Mouse (Mus musculus) lung, postnatal 0 days (tissue): ENCODE measurements around the gene Vps72. TPM values are rescaled to one million over a fixed set of nuclear protein-coding genes. Genes with fewer than 3 reads are reported as not detected.
"Not testable (repeated sequence)": the region's sequence is repeated elsewhere in the genome, so short reads cannot be mapped to it uniquely, and the experiment has no call there.

ENCODE experiments used
- ATAC-seq: fragments of 200-750 bp; cut with Nextera tagmentation; 2 replicates; pipeline ENCODE4 v1.8.0; 2017; ENCODE audit warnings: moderate library complexity
- DNase-seq: peaks from one replicate; pipeline ENCODE4 v3.0.0-alpha.2; 2016; ENCODE audit warnings: low spot score
- H3K27ac ChIP-seq: fragments of 300-500 bp; sonication (generic); 2 replicates; pipeline ENCODE4 v1.5.1; 2014; ENCODE audit warnings: antibody characterized with exemption, mild to moderate bottlenecking, low read length, mixed read lengths
- H3K27me3 ChIP-seq: fragments of 300-500 bp; sonication (generic); replicated peaks from 2 replicates; pipeline ENCODE4 v1.6.1; 2014; ENCODE audit warnings: low read length, mixed read lengths; ENCODE audit not compliant: insufficient read depth
- H3K36me3 ChIP-seq: fragments of 300-500 bp; sonication (generic); 2 replicates; pipeline ENCODE4 v1.6.1; 2014; ENCODE audit warnings: low read length, mixed read lengths; ENCODE audit not compliant: insufficient read depth
- H3K4me1 ChIP-seq: fragments of 300-500 bp; sonication (generic); 2 replicates; pipeline ENCODE4 v1.6.1; 2014; ENCODE audit warnings: antibody characterized with exemption, low read depth, low read length, mixed read lengths; ENCODE audit not compliant: insufficient read depth
- H3K4me2 ChIP-seq: fragments of 300-500 bp; sonication (generic); replicated peaks from 2 replicates; pipeline ENCODE4 v1.6.1; 2014; ENCODE audit warnings: low read depth, mild to moderate bottlenecking, low read length, moderate library complexity, mixed read lengths
- H3K4me3 ChIP-seq: fragments of 300-500 bp; sonication (generic); 2 replicates; pipeline ENCODE4 v1.5.1; 2014; ENCODE audit warnings: low read depth, low read length
- H3K9ac ChIP-seq: fragments of 300-500 bp; sonication (generic); replicated peaks from 2 replicates; pipeline ENCODE4 v1.6.1; 2014; ENCODE audit warnings: low read depth, mild to moderate bottlenecking
- H3K9me3 ChIP-seq: fragments of 300-500 bp; sonication (generic); 2 replicates; pipeline ENCODE4 v1.6.1; 2016; ENCODE audit warnings: low read length, mixed read lengths
- CTCF ChIP-seq: IDR thresholded peaks from 2 replicates; pipeline ENCODE4 v1.5.1; 2016; ENCODE audit warnings: antibody characterized with exemption, mild to moderate bottlenecking
- EP300 ChIP-seq: IDR thresholded peaks from 2 replicates; pipeline ENCODE4 v1.6.1; 2016; ENCODE audit warnings: antibody characterized with exemption, mild to moderate bottlenecking, control low read depth
- WGBS: fragments of 180-500 bp; shearing (Covaris S2); extraction: QIAGEN DNeasy Blood & Tissue Kit; methylation state at CpG from one replicate; pipeline ENCODE4 v1.1.7; 2014; 5-methylcytosine and 5-hydroxymethylcytosine counted together
- polyA plus RNA-seq: library from polyadenylated mRNA; unstranded; fragments of >200 nt; fragmentation: Nextera tagmentation; extraction: Ambion mirVana; gene quantifications from 2 replicates; pipeline ENCODE4 v1.2.1, GENCODE M21; 2015

The Vps72 gene
- polyA plus RNA-seq, 1 experiment from 2014 or later, result 82.9 TPM

DNA sequence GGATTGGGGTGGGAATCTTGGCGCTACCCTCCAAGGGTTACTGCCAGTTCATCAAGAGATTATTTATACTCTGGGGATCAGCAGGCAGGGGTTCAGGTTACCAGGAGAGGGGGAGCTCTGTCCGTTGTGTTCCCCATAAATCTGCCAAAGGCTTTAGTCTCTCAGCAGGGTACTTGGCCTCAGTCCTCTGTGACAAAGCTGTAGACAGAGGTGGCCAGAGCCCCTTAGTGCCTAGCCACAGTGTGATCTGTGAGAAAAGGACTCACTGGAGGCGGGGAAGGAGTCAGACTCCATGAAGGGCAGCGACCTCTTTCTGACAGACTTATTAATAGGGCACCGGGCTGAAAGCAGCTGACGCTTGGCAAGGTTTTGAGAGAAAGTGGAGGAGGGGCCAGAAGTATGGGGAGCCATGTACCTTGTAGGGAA lies 18.4 kb downstream of the Vps72 start:
- no peaks in the 10 kb centered on the region for H3K27me3 ChIP-seq
- TF ChIP-seq EP300, result no peak
- TF ChIP-seq CTCF, result no peak
- ATAC-seq (no peak), DNase-seq (no peak)
- WGBS, result 50% methylated on average over 6 of the region's 6 CpGs
- 0 out of 2 replicates have a peak, but pooled peaks cover 6% of the 10 kb centered on the region for H3K36me3 ChIP-seq
- H3K4me3 ChIP-seq, result no peak overlapping the region
- no peak overlapping the region for H3K9ac ChIP-seq
- H3K4me1 ChIP-seq, result peaks cover 8% of the 10 kb centered on the region; the same call in 1 of the 2 replicates
- no peaks in the 10 kb centered on the region for H3K9me3 ChIP-seq
- no peak overlapping the region for H3K4me2 ChIP-seq
- H3K27ac ChIP-seq, result no peak overlapping the region

DNA sequence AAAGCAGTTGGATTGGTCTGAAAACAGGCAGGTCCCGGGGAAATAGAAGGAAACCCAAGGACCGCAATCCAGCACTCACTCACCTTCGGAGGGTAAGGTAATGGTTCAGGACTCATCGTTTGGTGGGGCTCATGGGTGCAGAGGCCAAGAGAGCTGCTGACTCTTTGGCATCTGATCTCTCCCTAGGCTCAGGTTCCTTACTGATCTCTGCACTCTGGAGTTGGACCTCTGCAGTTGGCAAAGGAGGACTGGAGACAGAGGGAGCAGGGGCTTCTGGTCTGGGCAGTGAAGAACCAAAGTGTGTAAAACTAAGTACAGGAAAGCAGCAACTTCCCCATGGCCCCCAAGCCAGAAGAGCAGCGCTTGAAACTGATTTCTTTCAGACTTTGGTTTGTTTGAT lies 19.3 kb downstream of the Vps72 start:
- H3K4me2 ChIP-seq, result no peak overlapping the region
- H3K27ac ChIP-seq, result no peak overlapping the region
- WGBS, result 64% methylated on average over 5 of the region's 5 CpGs
- H3K9me3 ChIP-seq, result no peaks in the 10 kb centered on the region
- 0 out of 2 replicates have a peak, but pooled peaks cover 6% of the 10 kb centered on the region for H3K36me3 ChIP-seq
- H3K27me3 ChIP-seq, result no peaks in the 10 kb centered on the region
- DNase-seq, result no peak
- H3K4me3 ChIP-seq, result no peak overlapping the region
- no peak for ATAC-seq
- H3K4me1 ChIP-seq, result peaks cover 6% of the 10 kb centered on the region; the same call in 1 of the 2 replicates
- H3K9ac ChIP-seq, result no peak overlapping the region
- TF ChIP-seq CTCF (no peak), EP300 (no peak)

GRCm38 (mm10) chr3:95132389-95132788 lies 21.6 kb downstream of the Vps72 start:
- not testable (repeated sequence) for H3K4me2 ChIP-seq, H3K9ac ChIP-seq, ATAC-seq, DNase-seq, H3K4me3 ChIP-seq, H3K27ac ChIP-seq, H3K9me3 ChIP-seq, H3K4me1 ChIP-seq, H3K36me3 ChIP-seq, H3K27me3 ChIP-seq
- peak; percentile 38; the same call in 1 of the 2 replicates for TF ChIP-seq CTCF
- TF ChIP-seq EP300, result 0 out of 2 replicates have a peak, but pooled peaks have one; percentile 10
- 83% methylated on average over 2 of the region's 2 CpGs for WGBS

- no peaks in the 10 kb centered on the region for H3K9me3 ChIP-seq
- peak overlapping the region; percentile 85 for H3K4me2 ChIP-seq
- H3K36me3 ChIP-seq, result 0 out of 2 replicates have a peak, but pooled peaks cover 6% of the 10 kb centered on the region
- H3K4me3 ChIP-seq, result peak overlapping the region; percentile 60
- peak overlapping the region; percentile 74; the same call in 1 of the 2 replicates for H3K27ac ChIP-seq
- ATAC-seq, result no peak; the same call in 1 of the 2 replicates
- H3K4me1 ChIP-seq, result peaks cover 7% of the 10 kb centered on the region; the same call in 1 of the 2 replicates
- TF ChIP-seq EP300, result no peak
- TF ChIP-seq CTCF, result no peak
- 49% methylated on average over 11 of the region's 11 CpGs for WGBS
- H3K27me3 ChIP-seq, result no peaks in the 10 kb centered on the region
- no peak for DNase-seq
- peak overlapping the region; percentile 71 for H3K9ac ChIP-seq
Observed at GRCm38 (mm10) chr3:95133176-95133575, 22.4 kb downstream of the Vps72 start.

- Histone ChIP-seq H3K4me3 (peak within 1 kb of the TSS; percentile 60), H3K4me1 (peaks cover 7% of the 10 kb centered on the region; the same call in 1 of the 2 replicates), H3K4me2 (peak within 1 kb of the TSS; percentile 85), H3K27ac (peak within 1 kb of the TSS; percentile 74), H3K36me3 (0 out of 2 replicates have a peak, but pooled peaks cover 6% of the 10 kb centered on the region), H3K9ac (peak within 1 kb of the TSS; percentile 71), H3K27me3 (no peaks in the 10 kb centered on the region), H3K9me3 (no peaks in the 10 kb centered on the region)
- DNase-seq (peak; percentile 98), ATAC-seq (peak; percentile 96)
- TF ChIP-seq CTCF, result peak; percentile 21; the same call in 1 of the 2 replicates
- peak; percentile 60; the same call in 1 of the 2 replicates for TF ChIP-seq EP300
- 0% methylated on average over 20 of the region's 20 CpGs for WGBS
Observed at GRCm38 (mm10) chr3:95133680-95134101, 22.9 kb downstream of the Vps72 start, which contains the start of the genes Scnm1 and Lysmd1. Gene Scnm1, minus strand, starts transcription at chr3:95134011. Gene Lysmd1, plus strand, starts transcription at chr3:95134088.

- H3K9ac ChIP-seq, DNase-seq, H3K27me3 ChIP-seq, H3K9me3 ChIP-seq, H3K4me1 ChIP-seq, H3K36me3 ChIP-seq, H3K4me2 ChIP-seq, H3K27ac ChIP-seq: not testable (repeated sequence)
- peak overlapping the region; percentile 60; the same call in 1 of the 2 replicates for H3K4me3 ChIP-seq
- peak; percentile 45 for ATAC-seq
- no CpG with 5 or more reads among the region's 12 CpGs for WGBS
Observed at GRCm38 (mm10) chr3:95134133-95134532, 23.3 kb downstream of the Vps72 start.
